Mouse (Mus musculus) fibroblast of lung, adult 2 months (primary cell): ENCODE results near the gene Gas2l3.

ENCODE experiments used
- DNase-seq: peaks from one replicate; pipeline ENCODE4 v3.0.0-alpha.2; 2011; ENCODE audit warnings: low read depth

The Gas2l3 gene

GRCm38 (mm10) chr10:89443115-89443622 is 598 bp downstream of the Gas2l3 start:
- DNase-seq: no peak

GRCm38 (mm10) chr10:89442640-89443039 is 1.1 kb downstream of the Gas2l3 start:
- DNase-seq: no peak

GRCm38 (mm10) chr10:89441961-89442360 is 1.8 kb downstream of the Gas2l3 start:
- no peak for DNase-seq

- no peak for DNase-seq
These were observed 4.4 kb downstream of the Gas2l3 start for GRCm38 (mm10) chr10:89439380-89439779.

GRCm38 (mm10) chr10:89437996-89438395 is 5.8 kb downstream of the Gas2l3 start:
- DNase-seq: peak; percentile 44

- DNase-seq: no peak
These were observed 6.3 kb downstream of the Gas2l3 start for GRCm38 (mm10) chr10:89437472-89437871.

GRCm38 (mm10) chr10:89435920-89436319 is 7.8 kb downstream of the Gas2l3 start:
- DNase-seq: no peak

- DNase-seq: no peak
These were observed 8.4 kb downstream of the Gas2l3 start for GRCm38 (mm10) chr10:89435413-89435812.

- no peak for DNase-seq
These were observed 9.1 kb downstream of the Gas2l3 start for GRCm38 (mm10) chr10:89434509-89435210.

- DNase-seq: no peak
These were observed 11.0 kb downstream of the Gas2l3 start for GRCm38 (mm10) chr10:89432743-89433142.

- no peak for DNase-seq
These were observed 13.0 kb downstream of the Gas2l3 start for GRCm38 (mm10) chr10:89430751-89431150.

GRCm38 (mm10) chr10:89424800-89425393 is 18.9 kb downstream of the Gas2l3 start:
- DNase-seq: no peak

GRCm38 (mm10) chr10:89424217-89424616 is 19.6 kb downstream of the Gas2l3 start:
- no peak for DNase-seq

GRCm38 (mm10) chr10:89423164-89423778 is 20.5 kb downstream of the Gas2l3 start:
- no peak for DNase-seq

- DNase-seq: no peak
These were observed 21.1 kb downstream of the Gas2l3 start for GRCm38 (mm10) chr10:89422504-89423158.

GRCm38 (mm10) chr10:89417966-89418365 is 25.8 kb downstream of the Gas2l3 start:
- no peak for DNase-seq

GRCm38 (mm10) chr10:89415478-89415877 is 28.3 kb downstream of the Gas2l3 start:
- DNase-seq: no peak

- DNase-seq: no peak
These were observed 36.2 kb downstream of the Gas2l3 start for GRCm38 (mm10) chr10:89407551-89407950.

GRCm38 (mm10) chr10:89406733-89407484 is 36.9 kb downstream of the Gas2l3 start:
- DNase-seq: no peak

- DNase-seq: no peak
These were observed 38.8 kb downstream of the Gas2l3 start for GRCm38 (mm10) chr10:89404936-89405335.

GRCm38 (mm10) chr10:89400674-89401336 is 43.0 kb downstream of the Gas2l3 start:
- no peak for DNase-seq
